Mouse (Mus musculus) megakaryocyte, embryonic 14.5 days (primary cell): Measurements from ENCODE around the gene Map3k12. TPM values are rescaled to one million over a fixed set of nuclear protein-coding genes. Genes with fewer than 3 reads are reported as not detected.

Experiments
- H3K27me3 ChIP-seq: replicated peaks from 2 replicates; pipeline ENCODE3; 2012; ENCODE audit warnings: inconsistent platforms
- H3K36me3 ChIP-seq: replicated peaks from 2 replicates; pipeline ENCODE3; 2012; ENCODE audit warnings: low read length, inconsistent platforms, mixed read lengths
- H3K4me1 ChIP-seq: 2 replicates; pipeline ENCODE4 v1.6.1; 2012; ENCODE audit warnings: inconsistent platforms
- H3K4me3 ChIP-seq: replicated peaks from 2 replicates; pipeline ENCODE3; 2012; ENCODE audit warnings: moderate library complexity, mild to moderate bottlenecking, inconsistent platforms
- H3K9me3 ChIP-seq: 2 replicates; pipeline ENCODE4 v1.6.1; 2012; ENCODE audit warnings: inconsistent platforms
- FLI1 ChIP-seq: IDR thresholded peaks from 2 replicates; pipeline ENCODE4 v1.6.1; 2012; ENCODE audit warnings: low read length, inconsistent platforms, mixed read lengths
- GATA1 ChIP-seq: IDR thresholded peaks from 3 replicates; pipeline ENCODE4 v1.6.1; 2012; ENCODE audit warnings: mixed read lengths, low read length, inconsistent platforms, borderline replicate concordance
- polyA plus RNA-seq: library from polyadenylated mRNA; stranded (reverse); fragments of >175 nt; gene quantifications from 2 replicates; pipeline ENCODE4 v1.2.3, GENCODE M21; 2012; ENCODE audit warnings: low replicate concordance; ENCODE audit not compliant: insufficient read depth

The Map3k12 gene
- polyA plus RNA-seq, 1 experiment: 2.3 TPM

DNA sequence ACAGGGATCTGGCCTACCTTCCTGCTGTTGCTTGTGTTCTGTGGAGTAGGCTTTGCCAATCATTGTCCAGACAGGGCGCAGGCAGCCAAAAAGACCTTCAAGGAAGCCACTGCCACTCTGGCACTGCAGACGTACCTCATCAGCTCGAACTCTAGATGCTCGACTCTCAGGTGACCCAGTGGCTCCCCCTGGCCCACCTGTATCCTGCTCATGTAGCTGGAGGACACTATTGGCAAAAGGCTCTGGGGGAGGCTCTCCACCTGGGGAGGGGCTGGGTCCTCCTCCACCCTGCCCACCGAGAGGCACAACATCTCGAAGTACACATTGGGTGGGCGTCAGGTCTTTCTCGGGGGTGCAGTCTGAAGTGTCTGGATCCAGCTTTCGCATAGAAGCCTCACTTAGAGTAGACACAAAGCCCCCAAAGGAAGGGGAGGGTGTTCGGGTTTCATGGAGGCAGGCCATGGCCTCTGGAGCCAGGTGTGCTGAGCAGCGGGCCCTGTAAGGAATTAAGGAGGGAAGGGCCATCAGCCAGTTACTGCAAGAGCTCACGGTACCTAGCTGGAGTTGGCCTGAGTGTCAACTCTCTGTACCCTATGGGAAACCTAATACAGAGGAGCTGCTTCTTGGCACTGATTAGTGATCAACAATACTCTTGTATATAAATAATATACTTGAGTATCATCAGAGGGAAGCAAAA lies 11.6 kb downstream of the Map3k12 start:
- Histone ChIP-seq H3K4me3 (no peak overlapping the region), H3K27me3 (no peaks in the 10 kb centered on the region), H3K4me1 (peaks cover 32% of the 10 kb centered on the region), H3K9me3 (no peaks in the 10 kb centered on the region), H3K36me3 (peaks cover 66% of the 10 kb centered on the region)
- TF ChIP-seq FLI1 (no peak), GATA1 (no peak)

- H3K36me3 ChIP-seq: peaks cover 76% of the 10 kb centered on the region
- peaks cover 22% of the 10 kb centered on the region for H3K4me1 ChIP-seq
- no peak for TF ChIP-seq FLI1
- no peak for TF ChIP-seq GATA1
- no peak overlapping the region for H3K4me3 ChIP-seq
- H3K9me3 ChIP-seq: no peaks in the 10 kb centered on the region
- no peaks in the 10 kb centered on the region for H3K27me3 ChIP-seq
Observed at GRCm38 (mm10) chr15:102503924-102504782, 12.7 kb downstream of the Map3k12 start.

GRCm38 (mm10) chr15:102503447-102503846 lies 13.4 kb downstream of the Map3k12 start, which contains the start of gene Gm10337:
Gene Gm10337, plus strand, starts transcription at chr15:102503722.
- Histone ChIP-seq H3K9me3 (no peaks in the 10 kb centered on the region), H3K4me1 (peaks cover 21% of the 10 kb centered on the region), H3K4me3 (no peak within 1 kb of the TSS), H3K36me3 (peaks cover 82% of the 10 kb centered on the region), H3K27me3 (no peaks in the 10 kb centered on the region)
- TF ChIP-seq FLI1 (no peak), GATA1 (no peak)

GRCm38 (mm10) chr15:102502254-102502840 lies 14.5 kb downstream of the Map3k12 start:
- TF ChIP-seq FLI1 (no peak), GATA1 (no peak)
- no peaks in the 10 kb centered on the region for H3K9me3 ChIP-seq
- H3K4me3 ChIP-seq: no peak overlapping the region
- peaks cover 91% of the 10 kb centered on the region for H3K36me3 ChIP-seq
- H3K4me1 ChIP-seq: peaks cover 17% of the 10 kb centered on the region
- no peaks in the 10 kb centered on the region for H3K27me3 ChIP-seq

DNA sequence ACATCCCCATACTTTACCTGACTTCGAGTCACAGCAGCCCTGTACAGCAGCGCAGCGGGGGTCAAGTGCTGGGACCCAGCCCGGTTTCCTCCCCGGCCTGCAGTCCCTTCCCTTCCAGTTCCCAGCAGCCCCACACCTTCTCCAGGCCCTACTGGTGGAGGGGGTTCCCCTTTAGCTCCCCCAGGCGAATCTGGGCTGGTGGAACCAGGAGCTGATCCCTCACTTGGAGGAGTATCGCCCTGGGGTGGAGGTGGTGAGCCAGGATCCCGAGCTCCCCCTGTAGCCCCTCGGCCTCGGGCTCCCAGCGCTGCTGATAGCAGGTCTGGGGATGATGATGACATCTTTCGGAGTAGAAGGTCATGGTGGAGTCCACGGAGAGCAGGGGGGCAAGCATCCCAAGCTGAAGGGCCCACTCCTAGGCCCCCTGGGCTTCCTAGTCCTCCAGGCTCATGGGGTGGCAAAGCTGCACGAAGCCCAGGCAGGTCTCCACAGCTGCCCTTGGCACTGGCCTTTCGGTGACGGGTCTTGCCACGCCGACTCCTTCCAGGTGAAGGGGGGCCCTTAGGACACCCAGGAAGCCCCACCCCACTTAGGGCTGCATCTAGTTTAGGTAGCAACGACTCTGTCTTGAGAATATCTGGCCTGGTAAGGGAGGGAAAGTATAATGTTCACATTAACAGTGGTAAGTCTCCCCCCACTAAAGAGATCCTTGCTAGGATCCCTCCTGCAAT lies 15.6 kb downstream of the Map3k12 start:
- H3K27me3 ChIP-seq: no peaks in the 10 kb centered on the region
- peaks cover 16% of the 10 kb centered on the region for H3K4me1 ChIP-seq
- peaks cover 97% of the 10 kb centered on the region for H3K36me3 ChIP-seq
- TF ChIP-seq FLI1 (no peak), GATA1 (no peak)
- H3K9me3 ChIP-seq: no peaks in the 10 kb centered on the region
- no peak overlapping the region for H3K4me3 ChIP-seq

- Histone ChIP-seq H3K27me3 (no peaks in the 10 kb centered on the region), H3K9me3 (no peaks in the 10 kb centered on the region), H3K4me3 (no peak overlapping the region), H3K36me3 (peaks cover 96% of the 10 kb centered on the region), H3K4me1 (peaks cover 9% of the 10 kb centered on the region)
- TF ChIP-seq FLI1 (no peak), GATA1 (no peak)
Observed at GRCm38 (mm10) chr15:102500479-102500878, 16.4 kb downstream of the Map3k12 start.

DNA sequence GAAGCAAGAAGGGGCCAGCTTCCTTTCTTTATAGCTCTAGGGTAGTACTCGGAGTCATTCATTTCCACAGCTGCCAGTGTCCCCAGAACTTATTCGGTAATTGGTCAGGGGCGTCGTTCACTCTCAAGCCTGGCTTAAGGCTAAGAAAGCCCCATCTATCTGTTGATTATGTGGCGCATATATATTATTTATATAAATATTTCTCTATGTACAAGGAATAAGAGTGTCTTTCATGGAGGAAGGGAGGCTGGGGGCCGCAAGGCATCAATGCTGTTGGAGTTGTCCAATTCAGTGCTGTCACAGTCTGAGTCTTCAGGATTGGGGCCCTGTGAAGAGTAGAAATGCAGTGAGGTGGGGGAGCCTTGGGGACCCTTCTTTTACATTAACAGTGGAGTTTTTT lies 17.0 kb downstream of the Map3k12 start:
- Histone ChIP-seq H3K36me3 (peaks cover 96% of the 10 kb centered on the region), H3K9me3 (no peaks in the 10 kb centered on the region), H3K4me1 (peaks cover 3% of the 10 kb centered on the region), H3K27me3 (no peaks in the 10 kb centered on the region), H3K4me3 (no peak overlapping the region)
- TF ChIP-seq GATA1: no peak
- TF ChIP-seq FLI1: no peak

GRCm38 (mm10) chr15:102499370-102499769 lies 17.5 kb downstream of the Map3k12 start:
- peaks cover 97% of the 10 kb centered on the region for H3K36me3 ChIP-seq
- no peak overlapping the region for H3K4me3 ChIP-seq
- H3K9me3 ChIP-seq: no peaks in the 10 kb centered on the region
- 0 out of 2 replicates have a peak, but pooled peaks cover 3% of the 10 kb centered on the region for H3K4me1 ChIP-seq
- no peaks in the 10 kb centered on the region for H3K27me3 ChIP-seq
- TF ChIP-seq FLI1 (no peak), GATA1 (no peak)

DNA sequence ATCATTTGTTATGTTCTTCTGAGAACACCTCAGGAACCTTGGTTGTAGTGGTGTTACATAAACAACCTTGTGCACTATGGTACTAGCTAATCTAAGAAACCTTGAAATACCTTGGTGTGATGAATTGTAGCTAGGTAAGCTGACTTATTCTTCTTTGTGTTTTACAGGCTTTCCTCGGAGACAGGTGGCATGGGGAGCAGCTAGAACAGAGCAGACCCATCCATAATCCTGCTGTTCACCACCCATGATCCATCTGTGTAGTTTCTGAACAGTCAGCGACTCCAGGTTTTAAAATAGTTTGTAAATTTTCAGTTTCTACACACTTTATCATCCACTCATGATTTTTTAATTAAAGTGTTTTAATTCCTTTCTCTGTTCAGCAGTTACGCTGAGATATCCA lies 18.5 kb downstream of the Map3k12 start:
- no peaks in the 10 kb centered on the region for H3K9me3 ChIP-seq
- H3K36me3 ChIP-seq: peaks cover 97% of the 10 kb centered on the region
- no peaks in the 10 kb centered on the region for H3K27me3 ChIP-seq
- no peak for TF ChIP-seq GATA1
- TF ChIP-seq FLI1: no peak
- H3K4me3 ChIP-seq: no peak overlapping the region
- H3K4me1 ChIP-seq: 0 out of 2 replicates have a peak, but pooled peaks cover 6% of the 10 kb centered on the region

DNA sequence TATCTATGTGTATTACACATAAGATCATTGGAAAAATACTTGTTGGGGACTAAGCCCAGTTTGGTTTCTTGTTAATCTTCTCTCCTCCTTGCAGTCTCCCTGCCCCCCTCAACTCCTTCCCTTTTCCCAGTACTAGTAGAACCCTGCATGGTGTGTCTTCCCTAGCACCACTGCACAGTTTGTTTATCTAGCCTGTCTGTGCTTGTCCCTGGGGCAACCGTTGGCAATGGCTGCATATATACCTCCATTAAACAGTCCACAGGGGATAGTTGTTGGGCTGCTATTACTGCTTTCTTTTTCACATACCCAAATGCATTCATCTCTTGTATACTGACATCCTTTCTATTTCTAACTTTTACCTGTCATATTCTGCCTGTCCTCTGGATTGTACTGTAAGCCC lies 29.2 kb downstream of the Map3k12 start:
- peaks cover 16% of the 10 kb centered on the region for H3K4me1 ChIP-seq
- no peaks in the 10 kb centered on the region for H3K27me3 ChIP-seq
- H3K9me3 ChIP-seq: no peaks in the 10 kb centered on the region
- no peak for TF ChIP-seq GATA1
- no peak for TF ChIP-seq FLI1
- H3K36me3 ChIP-seq: peaks cover 100% of the 10 kb centered on the region
- no peak overlapping the region for H3K4me3 ChIP-seq
